Mouse (Mus musculus) myocyte (in vitro differentiated cells): ENCODE data around the gene Sypl. TPM values are rescaled to one million over a fixed set of nuclear protein-coding genes. Genes with fewer than 3 reads are reported as not detected.
A peak's percentile ranks its signal among the peaks of the same experiment; 100 is the strongest.
"Not testable (repeated sequence)": the region's sequence is repeated elsewhere in the genome, so short reads cannot be mapped to it uniquely, and the experiment has no call there.

Experiments
- H3K27me3 ChIP-seq: one replicate; pipeline ENCODE4 v1.6.1; 2011; ENCODE audit not compliant: control insufficient read depth, insufficient read depth, insufficient read length
- H3K36me3 ChIP-seq: one replicate; pipeline ENCODE4 v1.6.1; 2011; ENCODE audit not compliant: control insufficient read depth, insufficient read depth
- H3K4me2 ChIP-seq: one replicate; pipeline ENCODE4 v1.6.1; 2011; ENCODE audit warnings: low read depth, control low read depth
- H3K4me3 ChIP-seq: one replicate; pipeline ENCODE4 v1.5.1; 2011; ENCODE audit warnings: mild to moderate bottlenecking, control low read depth, moderate library complexity
- H3K79me2 ChIP-seq: one replicate; pipeline ENCODE4 v1.6.1; 2011; ENCODE audit not compliant: control insufficient read depth, insufficient read depth
- H3ac ChIP-seq: one replicate; pipeline ENCODE4 v1.6.1; 2011; ENCODE audit not compliant: control insufficient read depth, insufficient read length
- CEBPB ChIP-seq: IDR thresholded peaks from 2 replicates; pipeline ENCODE4 v1.6.1; 2011; ENCODE audit warnings: mild to moderate bottlenecking, moderate library complexity; ENCODE audit not compliant: poor library complexity, insufficient read depth, severe bottlenecking
- E2F4 ChIP-seq: IDR thresholded peaks from one replicate; pipeline ENCODE4 v1.6.1; 2011; ENCODE audit warnings: mild to moderate bottlenecking, control low read depth, moderate library complexity; ENCODE audit not compliant: insufficient read depth
- MAX ChIP-seq: IDR thresholded peaks from one replicate; pipeline ENCODE4 v1.6.1; 2011; ENCODE audit warnings: low read depth, mild to moderate bottlenecking, control low read depth
- MYOD1 ChIP-seq, 3 experiments: IDR thresholded peaks; one replicate each; pipeline ENCODE4 v1.6.1; 2011; ENCODE audit warnings: control low read depth in 2 of 3, low read depth in 2 of 3, mild to moderate bottlenecking in 2 of 3, moderate library complexity in 1 of 3; ENCODE audit not compliant: insufficient read length in 2 of 3, control insufficient read depth in 1 of 3
- MYOG ChIP-seq, 3 experiments: IDR thresholded peaks; one replicate each; pipeline ENCODE4 v1.6.1; 2011; ENCODE audit warnings: control low read depth in 2 of 3, low read depth in 2 of 3, mild to moderate bottlenecking in 2 of 3; ENCODE audit not compliant: insufficient read length in 2 of 3, control insufficient read depth in 1 of 3, insufficient read depth in 1 of 3
- POLR2A ChIP-seq: IDR thresholded peaks from one replicate; pipeline ENCODE4 v1.6.1; 2011; ENCODE audit warnings: low read depth, mild to moderate bottlenecking, control low read depth, moderate library complexity; ENCODE audit not compliant: insufficient read length
- POLR2AphosphoS2 ChIP-seq: IDR thresholded peaks from one replicate; pipeline ENCODE4 v1.6.1; 2011; ENCODE audit warnings: low read depth, control low read depth; ENCODE audit not compliant: insufficient read length
- REST ChIP-seq: IDR thresholded peaks from one replicate; pipeline ENCODE4 v1.6.1; 2011; ENCODE audit warnings: mild to moderate bottlenecking, control low read depth, moderate library complexity; ENCODE audit not compliant: insufficient read depth, insufficient read length
- SRF ChIP-seq: IDR thresholded peaks from one replicate; pipeline ENCODE4 v1.6.1; 2011; ENCODE audit warnings: low read depth; ENCODE audit not compliant: control insufficient read depth, insufficient read length
- TCF12 ChIP-seq: IDR thresholded peaks from one replicate; pipeline ENCODE4 v1.6.1; 2011; ENCODE audit warnings: mild to moderate bottlenecking, control low read depth; ENCODE audit not compliant: poor library complexity, insufficient read depth, severe bottlenecking
- TCF3 ChIP-seq: IDR thresholded peaks from one replicate; pipeline ENCODE4 v1.6.1; 2011; ENCODE audit warnings: low read depth, control low read depth; ENCODE audit not compliant: insufficient read length
- USF1 ChIP-seq: IDR thresholded peaks from one replicate; pipeline ENCODE4 v1.6.1; 2011; ENCODE audit warnings: low read depth, mild to moderate bottlenecking, control low read depth, moderate library complexity
- polyA plus RNA-seq: library from polyadenylated mRNA; unstranded; fragments of >200 nt; fragmentation: generic; extraction: Trizol; gene quantifications from one replicate; pipeline ENCODE4 v1.2.1, GENCODE M21; 2012; ENCODE audit warnings: missing spikeins

The Sypl gene
- polyA plus RNA-seq, 1 experiment, result 64.0 TPM

DNA sequence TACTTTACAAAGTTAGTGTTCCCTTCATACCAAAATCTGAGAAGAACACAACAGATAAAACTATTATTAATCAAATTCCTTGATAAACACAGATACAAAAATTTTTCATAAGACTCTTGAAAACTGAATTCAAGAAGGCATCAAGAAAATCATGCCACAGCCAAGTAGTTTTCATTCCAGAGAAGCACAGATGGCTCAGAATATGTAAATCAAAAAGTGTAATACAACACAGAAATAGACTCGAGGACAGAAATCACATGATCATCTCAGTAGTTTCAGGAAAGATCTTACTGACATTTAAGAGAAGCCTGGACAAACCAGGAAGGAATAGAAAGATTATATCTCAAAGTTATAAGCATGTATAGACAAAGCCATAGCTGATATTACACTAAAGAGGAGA lies 32.6 kb downstream of the Sypl start:
- no peak overlapping the region for H3K4me2 ChIP-seq
- H3K79me2 ChIP-seq, result no peaks in the 10 kb centered on the region
- no peak overlapping the region for H3K4me3 ChIP-seq
- H3K27me3 ChIP-seq, result no peaks in the 10 kb centered on the region
- no peak overlapping the region for H3ac ChIP-seq
- H3K36me3 ChIP-seq, result no peaks in the 10 kb centered on the region
- TF ChIP-seq USF1 (no peak), E2F4 (no peak)

DNA sequence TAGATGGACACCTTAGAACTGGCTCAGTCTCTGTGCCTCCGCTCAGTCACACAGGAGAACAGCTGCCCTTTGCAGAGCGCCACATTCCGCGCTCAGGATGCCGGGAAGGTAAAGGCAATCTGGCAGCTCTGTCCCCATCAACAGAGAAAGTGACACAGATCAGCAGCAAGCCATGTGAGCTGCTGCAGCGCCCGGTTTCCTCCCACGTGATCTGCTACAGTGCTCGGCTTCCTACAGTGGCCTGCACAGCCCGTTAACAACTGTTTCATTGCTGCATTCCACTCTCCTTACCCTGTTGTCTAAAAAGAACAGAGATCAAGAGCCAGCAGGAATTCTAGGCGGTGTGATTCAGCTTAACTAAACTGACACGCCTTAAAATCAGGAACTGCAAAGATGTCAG lies 36.0 kb downstream of the Sypl start:
- Histone ChIP-seq H3K4me3 (no peak overlapping the region), H3K27me3 (no peaks in the 10 kb centered on the region), H3K36me3 (no peaks in the 10 kb centered on the region), H3K79me2 (no peaks in the 10 kb centered on the region), H3K4me2 (no peak overlapping the region), H3ac (no peak overlapping the region)
- TF ChIP-seq E2F4 (no peak), MYOG (IDR thresholded peaks at IDR 0.05; ENCODE audit: control insufficient read depth in 1 of 3, insufficient read depth in 1 of 3, insufficient read length in 2 of 3, low read depth in 2 of 3) (peak in 1 of 3 experiments; percentile 53)

DNA sequence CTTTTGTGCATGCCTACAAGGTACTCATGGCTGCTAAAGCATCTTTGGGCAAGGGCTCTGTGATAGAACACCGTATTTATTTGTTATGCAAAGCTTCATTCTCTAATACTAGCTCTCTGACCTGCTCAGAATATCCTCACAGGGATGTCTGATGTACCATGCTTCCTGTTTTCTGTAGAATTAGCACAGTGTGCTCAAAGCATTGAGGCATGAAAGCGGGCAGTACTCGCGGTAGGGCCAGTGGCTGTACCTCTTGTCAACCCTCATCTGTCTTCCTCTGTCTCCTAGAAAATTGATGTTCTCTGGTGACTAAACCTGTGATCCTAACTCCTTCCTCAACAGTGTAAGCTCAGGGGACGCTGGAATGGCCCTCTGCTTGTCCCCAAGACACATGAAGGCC lies 40.4 kb downstream of the Sypl start:
- no peaks in the 10 kb centered on the region for H3K79me2 ChIP-seq
- no peaks in the 10 kb centered on the region for H3K27me3 ChIP-seq
- no peak overlapping the region for H3K4me2 ChIP-seq
- no peak overlapping the region for H3K4me3 ChIP-seq
- no peaks in the 10 kb centered on the region for H3K36me3 ChIP-seq
- TF ChIP-seq SRF (no peak), CEBPB (no peak), REST (no peak), MYOD1 (IDR thresholded peaks at IDR 0.05; ENCODE audit: control insufficient read depth in 1 of 3, insufficient read length in 2 of 3, low read depth in 2 of 3) (no peak), POLR2AphosphoS2 (no peak), POLR2A (no peak)
- no peak overlapping the region for H3ac ChIP-seq

DNA sequence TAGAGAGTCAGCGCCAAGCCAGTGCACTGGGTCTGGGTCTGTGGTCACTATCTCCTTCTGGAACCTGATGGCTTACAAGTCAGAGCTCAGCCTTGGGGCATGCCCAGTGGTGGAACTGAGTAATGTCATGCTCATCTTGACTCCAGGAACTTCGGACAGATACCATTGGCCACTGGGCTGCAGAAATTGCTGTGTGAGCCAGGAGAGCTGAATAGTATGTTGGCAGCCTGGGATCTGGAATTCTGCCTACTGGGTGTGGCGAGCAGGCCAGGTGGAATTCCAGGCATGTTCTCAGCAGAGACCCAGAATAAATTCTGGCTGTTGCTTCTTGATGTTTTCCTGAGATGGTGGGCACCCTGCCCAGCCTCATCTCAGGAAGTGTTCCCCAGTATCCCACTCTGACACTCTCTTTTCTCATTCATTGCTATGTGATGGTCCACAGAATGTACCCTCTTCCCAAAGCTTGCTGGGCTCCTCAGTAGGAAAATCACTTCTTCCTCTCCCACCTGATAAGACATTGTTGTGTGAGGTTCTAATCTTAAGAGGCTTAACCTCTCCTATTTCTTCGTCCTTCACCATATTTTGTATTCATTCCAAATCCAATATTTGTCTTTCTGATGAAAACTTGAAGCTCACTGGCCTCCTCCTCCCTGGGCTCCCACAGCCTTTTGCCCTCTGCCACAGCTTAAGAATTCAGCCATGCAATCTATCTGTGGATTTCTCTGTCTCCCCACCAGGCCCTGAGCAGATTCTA lies 41.6 kb downstream of the Sypl start:
- no peaks in the 10 kb centered on the region for H3K36me3 ChIP-seq
- no peak overlapping the region for H3K4me3 ChIP-seq
- peak in 1 of 3 experiments; percentile 19 for TF ChIP-seq MYOG (IDR thresholded peaks at IDR 0.05; ENCODE audit: control insufficient read depth in 1 of 3, insufficient read depth in 1 of 3, insufficient read length in 2 of 3, low read depth in 2 of 3)
- no peak for TF ChIP-seq SRF
- no peak for TF ChIP-seq MAX
- H3K27me3 ChIP-seq, result no peaks in the 10 kb centered on the region
- no peak overlapping the region for H3ac ChIP-seq
- H3K4me2 ChIP-seq, result no peak overlapping the region
- H3K79me2 ChIP-seq, result no peaks in the 10 kb centered on the region

DNA sequence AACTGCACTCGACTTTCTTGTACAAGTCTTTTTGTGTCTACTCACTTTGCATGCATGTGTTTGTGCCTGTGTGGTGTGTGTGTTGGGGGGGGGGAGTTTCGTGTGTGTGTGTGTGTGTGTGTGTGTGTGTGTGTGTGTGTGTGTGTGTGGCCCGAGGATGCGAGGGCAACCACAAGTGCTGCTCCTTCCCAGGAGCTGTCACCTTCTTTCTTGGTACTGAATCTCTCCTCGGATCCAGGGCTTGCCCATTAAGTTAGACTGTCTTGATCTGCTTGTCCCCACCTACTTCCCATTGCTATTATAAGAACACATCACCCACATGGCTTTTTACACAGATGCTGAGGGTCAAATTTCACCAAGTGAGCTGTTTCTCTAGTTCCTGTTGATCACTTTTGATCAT lies 45.1 kb downstream of the Sypl start:
- Histone ChIP-seq H3ac (no peak overlapping the region), H3K4me3 (no peak overlapping the region), H3K27me3 (no peaks in the 10 kb centered on the region), H3K4me2 (peak overlapping the region; percentile 3), H3K36me3 (no peaks in the 10 kb centered on the region), H3K79me2 (no peaks in the 10 kb centered on the region)
- no peak for TF ChIP-seq SRF
- peak in 1 of 3 experiments; percentile 19 for TF ChIP-seq MYOD1 (IDR thresholded peaks at IDR 0.05; ENCODE audit: control insufficient read depth in 1 of 3, insufficient read length in 2 of 3, low read depth in 2 of 3)

DNA sequence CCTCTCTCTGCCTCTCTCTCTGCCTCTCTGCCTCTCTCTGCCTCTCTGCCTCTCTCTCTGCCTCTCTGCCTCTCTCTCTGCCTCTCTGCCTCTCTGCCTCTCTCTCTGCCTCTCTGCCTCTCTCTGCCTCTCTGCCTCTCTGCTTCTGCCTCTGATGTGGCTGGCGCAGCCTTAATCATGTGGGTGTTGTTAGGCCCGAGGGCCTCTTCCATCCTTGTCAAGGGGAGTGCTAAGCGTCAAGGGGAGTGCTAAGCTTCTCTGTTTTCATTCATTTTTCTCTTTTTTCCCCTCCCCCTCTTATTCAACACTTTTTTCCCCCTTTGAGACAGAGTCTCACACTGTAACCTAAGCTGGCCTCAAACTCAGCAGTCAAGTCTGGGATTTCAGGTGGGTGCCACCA lies 46.1 kb downstream of the Sypl start:
- H3K27me3 ChIP-seq, H3K36me3 ChIP-seq, H3K4me3 ChIP-seq, H3K79me2 ChIP-seq, H3K4me2 ChIP-seq, H3ac ChIP-seq: not testable (repeated sequence)

DNA sequence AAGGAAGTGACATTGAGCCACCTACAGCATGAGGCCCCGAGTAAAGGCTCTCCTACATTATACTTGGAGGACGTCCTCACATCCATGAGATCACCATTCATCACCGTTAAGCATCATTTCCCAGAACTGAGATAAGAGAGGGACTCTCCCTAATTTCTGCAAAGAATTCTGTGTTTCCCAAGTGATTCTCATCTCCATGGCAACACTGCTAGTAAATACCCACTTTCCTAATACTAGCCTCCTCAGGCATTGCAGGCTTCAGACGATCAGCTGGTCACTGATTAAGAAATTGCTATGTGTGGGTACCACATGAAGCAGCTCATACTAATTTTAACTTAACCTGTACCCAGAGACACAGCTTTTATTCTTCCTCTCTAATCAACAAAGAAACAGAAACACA lies 46.7 kb downstream of the Sypl start:
- H3K79me2 ChIP-seq, result no peaks in the 10 kb centered on the region
- no peaks in the 10 kb centered on the region for H3K36me3 ChIP-seq
- no peak overlapping the region for H3K4me2 ChIP-seq
- TF ChIP-seq POLR2A (no peak), TCF12 (no peak), REST (no peak), SRF (no peak), MYOG (IDR thresholded peaks at IDR 0.05; ENCODE audit: control insufficient read depth in 1 of 3, insufficient read depth in 1 of 3, insufficient read length in 2 of 3, low read depth in 2 of 3) (no peak), CEBPB (no peak), USF1 (no peak), MAX (no peak), POLR2AphosphoS2 (no peak), MYOD1 (IDR thresholded peaks at IDR 0.05; ENCODE audit: control insufficient read depth in 1 of 3, insufficient read length in 2 of 3, low read depth in 2 of 3) (no peak), TCF3 (no peak), E2F4 (no peak)
- no peak overlapping the region for H3ac ChIP-seq
- no peaks in the 10 kb centered on the region for H3K27me3 ChIP-seq
- H3K4me3 ChIP-seq, result no peak overlapping the region
